9 mouse cellular contexts compared by ENCODE assay signal in genomic region chr7:73094059-73094458, GRCm38 (mm10).
DNase-seq lines count a peak whose midpoint lies in the region; ATAC-seq and TF ChIP-seq lines count a peak whose summit lies in the region.
"Had no signal": no experiment of that assay in that cellular context is flagged by ENCODE, and none has a peak within 500 bp of the region (broad histone marks: within the 10 kb centered on the region; RNA-seq: fewer than 3 reads in every experiment).

No protein-coding gene starts in this region.

- H3K9me3 ChIP-seq in intestine, postnatal 0 days (ENCODE audit: control insufficient read depth), result no peaks in the 10 kb centered on the region
- no peaks in the 10 kb centered on the region for H3K9me3 ChIP-seq in intestine, embryonic 15.5 days
- no peaks in the 10 kb centered on the region for H3K9me3 ChIP-seq in ES-E14 (ENCODE audit: control insufficient read depth, insufficient read depth, low read depth, low read length)
- H3K9me3 ChIP-seq: neural tube, embryonic 12.5 days had no signal

- DNase-seq in adrenal gland, postnatal 36 days, result peak; percentile 7 to 16
- DNase-seq in adrenal gland, postnatal 25 days, result no peak
- DNase-seq in ES-E14 (ENCODE audit: low read depth, low spot score), result peak; percentile 24
- DNase-seq in kidney, postnatal 4 days, result peak; percentile 4 to 24
- no peak for DNase-seq in spleen, postnatal 36 days (ENCODE audit: low spot score in 2 of 2)

- H3K4me2 ChIP-seq in intestine, postnatal 0 days (replicated peaks; ENCODE audit: low read depth), result no peak overlapping the region
- no peak overlapping the region for H3K4me2 ChIP-seq in intestine, embryonic 15.5 days (replicated peaks)
- H3K4me2 ChIP-seq: neural tube, embryonic 12.5 days had no signal

- H3K27ac ChIP-seq in intestine, postnatal 0 days (ENCODE audit: low read depth, low read length), result no peak overlapping the region
- no peak overlapping the region for H3K27ac ChIP-seq in intestine, embryonic 15.5 days
- no peak overlapping the region for H3K27ac ChIP-seq in ES-E14 (ENCODE audit: insufficient read depth, low read depth, low read length, poor library complexity, severe bottlenecking)
- H3K27ac ChIP-seq: neural tube, embryonic 12.5 days had no signal

- WGBS in intestine, postnatal 0 days, result 40% methylated on average over 3 of the region's 3 CpGs
- 43% methylated on average over 3 of the region's 3 CpGs for WGBS in intestine, embryonic 15.5 days

- no peak for ATAC-seq in intestine, postnatal 0 days
- ATAC-seq in intestine, embryonic 15.5 days, result no peak
- ATAC-seq in inflammation-experienced regulatory T-cells, adult 6 months, result no peak

- no peaks in the 10 kb centered on the region for H3K36me3 ChIP-seq in intestine, postnatal 0 days (ENCODE audit: control insufficient read depth, insufficient read depth)
- H3K36me3 ChIP-seq in intestine, embryonic 15.5 days, result no peaks in the 10 kb centered on the region
- no peaks in the 10 kb centered on the region for H3K36me3 ChIP-seq in ES-E14 (ENCODE audit: control insufficient read depth, insufficient read depth, low read length, poor library complexity, severe bottlenecking)
- H3K36me3 ChIP-seq: neural tube, embryonic 12.5 days had no signal

- H3K4me3 ChIP-seq in intestine, postnatal 0 days (ENCODE audit: low read depth, low read length), result no peak overlapping the region
- H3K4me3 ChIP-seq in intestine, embryonic 15.5 days (replicated peaks), result no peak overlapping the region
- H3K4me3 ChIP-seq in ES-E14 (ENCODE audit: insufficient read depth in 1 of 2, low read depth in 1 of 2, low read length in 2 of 2, poor library complexity in 1 of 2, severe bottlenecking in 1 of 2), result no peak overlapping the region
- H3K4me3 ChIP-seq: neural tube, embryonic 12.5 days had no signal

- H3K9ac ChIP-seq in intestine, postnatal 0 days (ENCODE audit: low read depth, low read length), result no peak overlapping the region
- no peak overlapping the region for H3K9ac ChIP-seq in intestine, embryonic 15.5 days
- H3K9ac ChIP-seq in ES-E14 (ENCODE audit: insufficient read depth, low read depth, low read length, poor library complexity, severe bottlenecking), result no peak overlapping the region
- H3K9ac ChIP-seq: neural tube, embryonic 12.5 days had no signal

- H3K4me1 ChIP-seq in intestine, postnatal 0 days (replicated peaks; ENCODE audit: control insufficient read depth, insufficient read depth, low read length), result no peaks in the 10 kb centered on the region
- no peaks in the 10 kb centered on the region for H3K4me1 ChIP-seq in intestine, embryonic 15.5 days (replicated peaks)
- H3K4me1 ChIP-seq in ES-E14 (ENCODE audit: control insufficient read depth in 2 of 2, insufficient read depth in 2 of 2, low read length in 2 of 2, poor library complexity in 1 of 2), result peaks cover 0 to 3% of the 10 kb centered on the region in 2 experiments; a peak in 1 of 4 replicates
- H3K4me1 ChIP-seq: neural tube, embryonic 12.5 days had no signal

- H3K27me3 ChIP-seq in intestine, postnatal 0 days (replicated peaks; ENCODE audit: control insufficient read depth, insufficient read depth, low read length), result no peaks in the 10 kb centered on the region
- no peaks in the 10 kb centered on the region for H3K27me3 ChIP-seq in intestine, embryonic 15.5 days (replicated peaks)
- H3K27me3 ChIP-seq: neural tube, embryonic 12.5 days had no signal

- peak; percentile 66 for TF ChIP-seq CTCF in intestine, postnatal 0 days (IDR thresholded peaks at IDR 0.05; ENCODE audit: low read depth)

- in situ Hi-C loops in ES-E14 (cut with MboI; ENCODE audit: low sequenced_read_pairs in 2 of 2, unreplicated experiment in 2 of 2), result no loop called here

TF ChIP-seq in ES-E14, 5 proteins besides CTCF, POLR2A, EP300 and RAD21:
- TF ChIP-seq ZNF384 (IDR thresholded peaks at IDR 0.05; ENCODE audit: low read depth, low read length), result no peak; the same call in 1 of the 2 replicates
- TF ChIP-seq ZC3H11A (IDR thresholded peaks at IDR 0.05; ENCODE audit: borderline replicate concordance, low read depth, low read length), result peak; percentile 20; the same call in 1 of the 2 replicates
TF ChIP-seq in ES-E14: peak in this region for 1.

Comparison
In these comparisons a context has a peak if more than half of its experiments do, and no peak if none do; other contexts are left out.
1. DNase-seq: peak in adrenal gland, postnatal 36 days (2 of 2), ES-E14 (single experiment) and kidney, postnatal 4 days (2 of 2); none in adrenal gland, postnatal 25 days (single experiment) and spleen, postnatal 36 days (0 of 2).